Mouse (Mus musculus): ENCODE measurements around the gene Lgals2. TPM values are rescaled to one million over a fixed set of nuclear protein-coding genes. Genes with fewer than 3 reads are reported as not detected.

Lgals2 gene
- polyA plus RNA-seq (2017; shearing (Covaris generic)) = not detected

GRCm38 (mm10) chr15:78855303-78855965 is at the start of gene Lgals2:
Gene Lgals2, minus strand, starts transcription at chr15:78855529.

GRCm38 (mm10) chr15:78899740-78900584 is 44.6 kb upstream of the Lgals2 start, which contains the start of gene Sh3bp1:
Gene Sh3bp1, plus strand, starts transcription at chr15:78899768.

GRCm38 (mm10) chr15:78899409-78899739 is 44.0 kb upstream of the Lgals2 start, which contains the start of gene Gm49510:
Gene Gm49510, plus strand, starts transcription at chr15:78899667.

GRCm38 (mm10) chr15:78876991-78877809 is 21.9 kb upstream of the Lgals2 start, which contains the start of gene Gga1:
Gene Gga1, plus strand, starts transcription at chr15:78877190.

GRCm38 (mm10) chr15:78842371-78843163 is 12.8 kb downstream of the Lgals2 start, which contains the start of gene Cdc42ep1:
Gene Cdc42ep1, plus strand, starts transcription at chr15:78842624.

GRCm38 (mm10) chr15:78802776-78803391 is 52.4 kb downstream of the Lgals2 start, which contains the start of gene Card10:
Gene Card10, minus strand, starts transcription at chr15:78803042.

Other genes with a start within 250 kb of the Lgals2 start
- gene Elfn2, start 136.8 kb downstream of the Lgals2 start, polyA plus RNA-seq (2017; shearing (Covaris generic)) = 0.22 TPM
- 136 TPM for gene Mfng, start 82.1 kb downstream of the Lgals2 start, polyA plus RNA-seq (2017; shearing (Covaris generic))
- 1.9 TPM for gene Card10, start 52.5 kb downstream of the Lgals2 start, polyA plus RNA-seq (2017; shearing (Covaris generic))
- 0.39 TPM for gene Cdc42ep1, start 12.9 kb downstream of the Lgals2 start, polyA plus RNA-seq (2017; shearing (Covaris generic))
- gene Gga1, start 21.7 kb upstream of the Lgals2 start, polyA plus RNA-seq (2017; shearing (Covaris generic)) = 59.0 TPM
- not detected for gene Gm49510, start 44.1 kb upstream of the Lgals2 start, polyA plus RNA-seq (2017; shearing (Covaris generic))
- 145 TPM for gene Sh3bp1, start 44.2 kb upstream of the Lgals2 start, polyA plus RNA-seq (2017; shearing (Covaris generic))
- 14.5 TPM for gene Pdxp, start 58.4 kb upstream of the Lgals2 start, polyA plus RNA-seq (2017; shearing (Covaris generic))
- 575 TPM for gene Lgals1, start 71.2 kb upstream of the Lgals2 start, polyA plus RNA-seq (2017; shearing (Covaris generic))
- gene Nol12, start 79.4 kb upstream of the Lgals2 start, polyA plus RNA-seq (2017; shearing (Covaris generic)) = 21.1 TPM
- 60.8 TPM for gene Triobp, start 92.2 kb upstream of the Lgals2 start, polyA plus RNA-seq (2017; shearing (Covaris generic))
- 25.0 TPM for gene H1f0, start 172.9 kb upstream of the Lgals2 start, polyA plus RNA-seq (2017; shearing (Covaris generic))
- not detected for gene Galr3, start 186.4 kb upstream of the Lgals2 start, polyA plus RNA-seq (2017; shearing (Covaris generic))
- 52.5 TPM for gene Ankrd54, start 207.4 kb upstream of the Lgals2 start, polyA plus RNA-seq (2017; shearing (Covaris generic))
- gene Eif3l, start 219.7 kb upstream of the Lgals2 start, polyA plus RNA-seq (2017; shearing (Covaris generic)) = 109 TPM

Data from effector memory CD4-positive, alpha-beta T cell, adult 7 months (primary cell).